Mouse (Mus musculus) liver, embryonic 14.5 days (tissue): ENCODE data around the gene Wdr24.

Experiments used
- CTCF ChIP-seq: IDR thresholded peaks from 2 replicates; pipeline ENCODE4 v1.5.1; 2016; ENCODE audit warnings: antibody characterized with exemption, low read depth, control low read depth
- EP300 ChIP-seq: IDR thresholded peaks from 2 replicates; pipeline ENCODE4 v1.6.1; 2016; ENCODE audit warnings: antibody characterized with exemption, low read depth

- TF ChIP-seq EP300 (no peak), CTCF (no peak)
Measured at GRCm38 (mm10) chr17:25843122-25843521, 19.7 kb downstream of the Wdr24 start.
